Mouse (Mus musculus): ENCODE data around the gene Naa16. TPM values are rescaled to one million over a fixed set of nuclear protein-coding genes. Genes with fewer than 3 reads are reported as not detected.
"Not testable (repeated sequence)": the region's sequence is repeated elsewhere in the genome, so short reads cannot be mapped to it uniquely, and the experiment has no call there.

The Naa16 gene
- polyA plus RNA-seq (2014; fragmentation: Nextera tagmentation; extraction: Ambion mirVana): 41.0 and 47.7 TPM in 2 replicates

DNA sequence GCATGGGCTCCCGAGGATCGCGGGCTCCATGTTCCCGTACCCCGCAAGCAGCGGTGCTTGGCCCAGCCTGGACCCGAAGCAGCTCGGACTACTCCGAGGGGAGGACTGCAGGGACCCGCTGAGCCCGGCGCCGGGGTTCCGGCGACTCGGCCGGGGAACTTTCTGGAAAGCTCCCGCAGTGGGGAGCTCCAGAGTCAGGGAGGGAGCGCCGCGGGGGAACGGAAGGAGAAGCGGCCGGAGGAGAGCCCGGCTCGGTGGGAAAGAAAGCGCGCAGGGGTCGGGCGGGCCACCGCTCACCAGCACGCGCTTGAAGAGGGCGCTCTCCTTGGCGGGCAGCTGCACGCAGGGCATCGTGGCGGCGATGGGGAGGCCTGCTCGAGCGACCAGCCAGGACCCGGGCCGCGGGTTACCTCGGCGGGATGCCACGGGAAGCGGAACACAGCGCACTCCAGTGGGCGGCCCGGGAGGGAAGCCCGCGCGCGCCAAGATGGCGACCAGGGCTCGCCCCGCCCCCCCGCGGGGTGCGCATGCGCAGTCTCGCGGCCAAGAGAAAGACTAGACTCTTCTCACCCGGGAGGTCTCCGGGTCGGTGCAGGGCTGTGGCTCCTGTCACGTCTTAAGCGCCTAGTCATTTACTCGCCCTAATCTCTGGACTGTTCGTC lies at the start of gene Naa16:
Gene Naa16, minus strand, starts transcription at position 514 of the 662 bp plus-strand sequence.
- ATAC-seq (ENCODE audit: insufficient number of reproducible peaks, insufficient read depth, low FRiP score, low read depth): peak; percentile 93
- peaks cover 7% of the 10 kb centered on the region; the same call in 1 of the 2 replicates for H3K36me3 ChIP-seq (ENCODE audit: control insufficient read depth, insufficient read depth, low read length)
- no peaks in the 10 kb centered on the region for H3K4me1 ChIP-seq (ENCODE audit: control insufficient read depth, insufficient read depth, low read length)
- peak within 1 kb of the TSS; percentile 74 for H3K4me2 ChIP-seq (replicated peaks; ENCODE audit: low read depth, low read length)
- peak within 1 kb of the TSS; percentile 98 for H3K27ac ChIP-seq (ENCODE audit: low read length)
- H3K27me3 ChIP-seq (ENCODE audit: control insufficient read depth, insufficient read depth, low read length): no peaks in the 10 kb centered on the region
- peak within 1 kb of the TSS; percentile 92 for H3K9ac ChIP-seq (replicated peaks; ENCODE audit: low read depth, low read length)
- WGBS: under 1% methylated on average over 71 of the region's 71 CpGs
- H3K9me3 ChIP-seq (ENCODE audit: control insufficient read depth, low read depth, low read length): no peaks in the 10 kb centered on the region
- H3K4me3 ChIP-seq (ENCODE audit: low read depth, low read length): peak within 1 kb of the TSS; percentile 84

DNA sequence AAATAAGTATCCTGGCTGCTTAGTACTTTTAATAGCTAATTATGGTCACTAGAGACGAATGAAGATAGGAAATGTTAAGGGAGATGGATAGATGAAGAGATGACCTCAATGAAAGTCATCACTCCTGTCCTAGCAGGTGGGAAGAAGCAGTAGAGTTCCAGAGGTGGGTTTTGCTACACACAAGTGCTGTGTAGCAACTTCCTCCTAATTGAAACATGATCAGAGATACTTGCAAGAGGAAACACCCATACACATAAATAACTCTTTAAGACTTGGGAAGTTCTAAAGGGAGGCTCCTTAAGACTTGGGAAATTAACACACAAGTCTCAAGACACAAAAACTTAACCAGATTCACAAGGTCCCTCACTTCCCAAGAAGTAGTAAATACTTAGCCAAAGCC lies 43.5 kb upstream of the Naa16 start:
- Histone ChIP-seq H3K27me3 (ENCODE audit: control insufficient read depth, insufficient read depth, low read length) (no peaks in the 10 kb centered on the region), H3K36me3 (ENCODE audit: control insufficient read depth, insufficient read depth, low read length) (no peaks in the 10 kb centered on the region), H3K9me3 (ENCODE audit: control insufficient read depth, low read depth, low read length) (no peaks in the 10 kb centered on the region), H3K9ac (replicated peaks; ENCODE audit: low read depth, low read length) (no peak overlapping the region), H3K4me2 (replicated peaks; ENCODE audit: low read depth, low read length) (no peak overlapping the region), H3K4me3 (ENCODE audit: low read depth, low read length) (no peak overlapping the region), H3K4me1 (ENCODE audit: control insufficient read depth, insufficient read depth, low read length) (no peaks in the 10 kb centered on the region), H3K27ac (ENCODE audit: low read length) (no peak overlapping the region)
- 70% methylated on average over 1 of the region's 1 CpGs for WGBS
- ATAC-seq (ENCODE audit: insufficient number of reproducible peaks, insufficient read depth, low FRiP score, low read depth): no peak

DNA sequence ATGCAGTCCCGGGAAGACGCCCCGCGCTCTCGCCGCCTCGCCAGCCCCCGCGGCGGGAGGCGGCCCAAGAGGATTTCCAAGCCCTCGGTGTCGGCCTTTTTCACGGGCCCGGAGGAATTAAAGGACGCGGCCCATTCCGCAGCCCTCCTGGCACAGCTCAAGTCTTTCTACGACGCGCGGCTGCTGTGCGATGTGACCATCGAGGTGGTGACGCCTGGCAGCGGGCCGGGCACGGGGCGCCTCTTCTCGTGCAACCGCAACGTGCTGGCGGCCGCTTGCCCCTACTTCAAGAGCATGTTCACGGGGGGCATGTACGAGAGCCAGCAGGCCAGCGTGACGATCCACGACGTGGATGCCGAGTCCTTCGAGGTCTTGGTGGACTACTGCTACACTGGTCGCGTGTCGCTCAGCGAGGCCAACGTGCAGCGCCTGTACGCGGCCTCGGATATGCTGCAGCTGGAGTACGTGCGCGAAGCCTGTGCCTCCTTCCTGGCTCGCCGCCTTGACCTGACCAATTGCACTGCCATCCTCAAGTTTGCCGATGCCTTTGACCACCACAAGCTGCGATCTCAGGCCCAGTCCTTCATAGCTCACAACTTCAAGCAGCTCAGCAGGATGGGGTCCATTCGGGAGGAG lies 36.3 kb upstream of the Naa16 start:
- H3K9ac ChIP-seq (replicated peaks; ENCODE audit: low read depth, low read length): peak overlapping the region; percentile 45; the same call in 1 of the 2 replicates
- not testable (repeated sequence) for H3K27me3 ChIP-seq (ENCODE audit: control insufficient read depth, insufficient read depth, low read length); H3K4me1 ChIP-seq (ENCODE audit: control insufficient read depth, insufficient read depth, low read length); H3K36me3 ChIP-seq (ENCODE audit: control insufficient read depth, insufficient read depth, low read length); H3K9me3 ChIP-seq (ENCODE audit: control insufficient read depth, low read depth, low read length)
- peak overlapping the region; percentile 72; the same call in 1 of the 2 replicates for H3K27ac ChIP-seq (ENCODE audit: low read length)
- H3K4me2 ChIP-seq (replicated peaks; ENCODE audit: low read depth, low read length): peak overlapping the region; percentile 39
- 75% methylated on average over 2 of the region's 59 CpGs for WGBS
- ATAC-seq (ENCODE audit: insufficient number of reproducible peaks, insufficient read depth, low FRiP score, low read depth): 0 out of 2 replicates have a peak, but pooled peaks have one; percentile 3
- H3K4me3 ChIP-seq (ENCODE audit: low read depth, low read length): peak overlapping the region; percentile 43

DNA sequence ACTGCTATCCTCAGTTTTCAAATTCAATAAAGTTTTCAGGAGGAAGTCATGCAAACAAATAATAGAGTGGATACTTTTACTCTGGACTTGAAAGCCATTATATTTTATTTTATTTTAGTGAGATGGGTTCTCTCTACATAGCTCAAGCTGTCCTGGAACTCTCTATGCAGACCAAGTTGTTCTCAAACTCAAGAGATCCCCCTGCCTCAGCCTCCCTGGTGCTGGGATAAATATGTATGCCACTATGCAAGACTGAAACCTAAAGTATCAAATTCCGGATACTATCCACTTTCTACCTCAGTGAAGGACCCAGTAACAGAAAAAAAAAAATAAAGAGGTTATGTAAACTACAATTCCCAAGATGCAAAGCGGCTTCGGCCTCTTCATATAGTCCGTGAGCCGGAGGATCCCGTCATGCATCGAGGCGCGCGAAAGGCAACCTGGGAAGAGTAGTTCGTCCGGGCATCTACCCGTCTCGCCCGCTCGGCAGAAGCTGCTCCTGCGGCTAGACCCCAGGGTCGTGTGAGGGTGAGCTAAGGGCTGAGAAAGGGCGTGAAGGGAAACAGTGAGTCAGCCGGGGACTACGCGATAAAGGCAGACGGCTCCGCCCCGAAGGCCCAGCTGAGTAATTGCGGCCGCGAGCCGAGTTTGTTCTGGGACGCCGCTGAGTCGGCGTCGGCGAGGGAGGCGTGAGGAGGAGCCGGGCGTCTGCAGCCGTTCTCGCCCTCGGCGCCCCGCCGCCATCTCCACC lies 35.6 kb upstream of the Naa16 start, which contains the start of gene Kbtbd7:
Gene Kbtbd7, plus strand, starts transcription at position 533 of the 751 bp plus-strand sequence.
- Histone ChIP-seq H3K4me1 (ENCODE audit: control insufficient read depth, insufficient read depth, low read length) (no peaks in the 10 kb centered on the region), H3K27ac (ENCODE audit: low read length) (peak within 1 kb of the TSS; percentile 72; the same call in 1 of the 2 replicates), H3K27me3 (ENCODE audit: control insufficient read depth, insufficient read depth, low read length) (no peaks in the 10 kb centered on the region), H3K9ac (replicated peaks; ENCODE audit: low read depth, low read length) (peak within 1 kb of the TSS; percentile 45; the same call in 1 of the 2 replicates), H3K9me3 (ENCODE audit: control insufficient read depth, low read depth, low read length) (0 out of 2 replicates have a peak, but pooled peaks cover 7% of the 10 kb centered on the region), H3K4me2 (replicated peaks; ENCODE audit: low read depth, low read length) (peak within 1 kb of the TSS; percentile 39), H3K4me3 (ENCODE audit: low read depth, low read length) (peak within 1 kb of the TSS; percentile 43), H3K36me3 (ENCODE audit: control insufficient read depth, insufficient read depth, low read length) (0 out of 2 replicates have a peak, but pooled peaks cover 5% of the 10 kb centered on the region)
- ATAC-seq (ENCODE audit: insufficient number of reproducible peaks, insufficient read depth, low FRiP score, low read depth): peak; percentile 99
- under 1% methylated on average over 31 of the region's 44 CpGs for WGBS

DNA sequence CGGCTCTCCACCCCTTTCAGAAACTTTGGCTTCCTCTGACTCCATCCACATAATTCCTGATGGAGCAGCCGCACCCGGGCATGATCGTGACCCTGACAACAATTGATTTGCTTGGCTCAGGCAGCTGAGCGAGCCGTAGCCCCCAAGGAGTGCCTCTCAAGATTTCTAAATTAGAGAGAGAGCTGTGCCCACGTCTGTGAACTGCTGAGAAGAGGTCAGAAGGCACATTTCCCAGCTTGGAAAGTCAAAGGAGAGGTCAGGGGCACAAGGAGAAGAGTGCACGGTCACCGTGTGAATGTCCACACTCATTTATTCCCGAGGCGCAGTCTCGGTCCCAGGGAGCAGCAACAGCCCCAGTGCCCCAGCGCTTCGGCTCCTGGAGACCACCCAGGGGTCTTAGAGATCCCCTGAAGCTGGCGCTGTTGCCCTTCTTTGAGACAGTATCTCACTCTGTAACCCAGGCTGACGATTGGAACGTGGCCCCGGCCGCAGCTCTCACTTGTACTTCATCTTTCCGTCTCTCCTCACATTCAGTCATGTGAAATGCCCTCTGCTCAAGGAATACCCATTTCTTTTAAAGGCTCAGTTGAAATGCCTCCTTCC lies 29.6 kb upstream of the Naa16 start:
- ATAC-seq (ENCODE audit: insufficient number of reproducible peaks, insufficient read depth, low FRiP score, low read depth): no peak

DNA sequence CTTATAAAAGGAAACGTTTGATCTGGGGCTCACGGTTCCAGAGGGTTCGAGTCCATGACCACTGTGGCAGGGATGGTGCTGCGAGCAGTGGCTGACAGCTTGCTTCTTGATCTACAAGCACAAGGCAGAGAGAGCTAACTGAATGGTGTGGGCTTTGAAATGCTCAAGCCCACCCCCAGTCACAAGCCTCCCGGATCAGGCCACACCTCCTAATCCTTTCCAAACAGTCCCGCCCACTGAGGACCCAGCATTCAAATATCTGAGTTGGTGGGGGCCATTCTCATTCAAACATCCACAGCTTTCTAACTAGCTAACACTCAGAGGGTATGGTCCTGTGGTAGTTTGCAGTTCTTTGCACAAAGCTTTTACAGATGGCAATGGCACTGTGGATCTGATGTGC lies 22.5 kb upstream of the Naa16 start:
- H3K4me2 ChIP-seq (replicated peaks; ENCODE audit: low read depth, low read length): no peak overlapping the region
- H3K4me3 ChIP-seq (ENCODE audit: low read depth, low read length): no peak overlapping the region
- H3K4me1 ChIP-seq (ENCODE audit: control insufficient read depth, insufficient read depth, low read length): no peaks in the 10 kb centered on the region
- no peak overlapping the region for H3K27ac ChIP-seq (ENCODE audit: low read length)
- H3K9me3 ChIP-seq (ENCODE audit: control insufficient read depth, low read depth, low read length): no peaks in the 10 kb centered on the region
- peaks cover 5% of the 10 kb centered on the region; the same call in 1 of the 2 replicates for H3K36me3 ChIP-seq (ENCODE audit: control insufficient read depth, insufficient read depth, low read length)
- ATAC-seq (ENCODE audit: insufficient number of reproducible peaks, insufficient read depth, low FRiP score, low read depth): no peak
- no peak overlapping the region for H3K9ac ChIP-seq (replicated peaks; ENCODE audit: low read depth, low read length)
- 87% methylated on average over 6 of the region's 6 CpGs for WGBS
- H3K27me3 ChIP-seq (ENCODE audit: control insufficient read depth, insufficient read depth, low read length): no peaks in the 10 kb centered on the region

More for the DNA sequence above, 29.6 kb upstream of the Naa16 start:
- H3K27ac ChIP-seq (ENCODE audit: low read length): no peak overlapping the region
- H3K4me2 ChIP-seq (replicated peaks; ENCODE audit: low read depth, low read length): no peak overlapping the region
- H3K4me3 ChIP-seq (ENCODE audit: low read depth, low read length): no peak overlapping the region
- H3K4me1 ChIP-seq (ENCODE audit: control insufficient read depth, insufficient read depth, low read length): no peaks in the 10 kb centered on the region
- H3K9me3 ChIP-seq (ENCODE audit: control insufficient read depth, low read depth, low read length): no peaks in the 10 kb centered on the region
- 62% methylated on average over 20 of the region's 20 CpGs for WGBS
- no peak overlapping the region for H3K9ac ChIP-seq (replicated peaks; ENCODE audit: low read depth, low read length)
- H3K36me3 ChIP-seq (ENCODE audit: control insufficient read depth, insufficient read depth, low read length): peaks cover 8% of the 10 kb centered on the region
- H3K27me3 ChIP-seq (ENCODE audit: control insufficient read depth, insufficient read depth, low read length): no peaks in the 10 kb centered on the region

DNA sequence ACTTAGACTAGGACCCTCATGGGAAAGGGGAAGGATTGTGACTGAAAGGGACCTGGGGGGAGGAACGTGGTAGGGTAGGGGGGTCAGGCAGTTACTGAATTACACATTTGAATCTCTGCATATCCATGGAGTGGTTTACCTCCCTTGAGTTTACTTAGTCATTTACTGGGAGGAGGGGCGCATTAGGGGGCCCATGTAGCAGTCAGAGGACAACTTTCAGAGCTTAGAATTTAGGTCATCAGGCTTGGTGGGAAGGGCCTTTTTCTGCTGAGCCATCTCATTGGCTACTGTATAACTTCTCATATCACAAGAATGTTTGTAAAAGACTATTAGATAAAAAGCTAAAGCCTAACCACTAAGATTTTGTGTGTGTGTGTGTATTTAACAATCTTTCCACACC lies 20.1 kb upstream of the Naa16 start:
- no peak overlapping the region for H3K9ac ChIP-seq (replicated peaks; ENCODE audit: low read depth, low read length)
- no peaks in the 10 kb centered on the region for H3K4me1 ChIP-seq (ENCODE audit: control insufficient read depth, insufficient read depth, low read length)
- H3K4me2 ChIP-seq (replicated peaks; ENCODE audit: low read depth, low read length): no peak overlapping the region
- no peaks in the 10 kb centered on the region for H3K27me3 ChIP-seq (ENCODE audit: control insufficient read depth, insufficient read depth, low read length)
- 68% methylated on average over 2 of the region's 2 CpGs for WGBS
- no peaks in the 10 kb centered on the region for H3K9me3 ChIP-seq (ENCODE audit: control insufficient read depth, low read depth, low read length)
- no peaks in the 10 kb centered on the region; the same call in 1 of the 2 replicates for H3K36me3 ChIP-seq (ENCODE audit: control insufficient read depth, insufficient read depth, low read length)
- no peak overlapping the region for H3K4me3 ChIP-seq (ENCODE audit: low read depth, low read length)
- peak; percentile 84 for ATAC-seq (ENCODE audit: insufficient number of reproducible peaks, insufficient read depth, low FRiP score, low read depth)
- H3K27ac ChIP-seq (ENCODE audit: low read length): peak overlapping the region; percentile 39; the same call in 1 of the 2 replicates

Measured in stomach, embryonic 14.5 days (tissue).